Mouse (Mus musculus): ENCODE measurements at regions not wholly inside any gene's neighbourhood (a gene's known extent, or its start where the extent isn't known, plus 50 kb on each side); places are given as distances from the start of the nearest gene placed in this dataset.

DNA sequence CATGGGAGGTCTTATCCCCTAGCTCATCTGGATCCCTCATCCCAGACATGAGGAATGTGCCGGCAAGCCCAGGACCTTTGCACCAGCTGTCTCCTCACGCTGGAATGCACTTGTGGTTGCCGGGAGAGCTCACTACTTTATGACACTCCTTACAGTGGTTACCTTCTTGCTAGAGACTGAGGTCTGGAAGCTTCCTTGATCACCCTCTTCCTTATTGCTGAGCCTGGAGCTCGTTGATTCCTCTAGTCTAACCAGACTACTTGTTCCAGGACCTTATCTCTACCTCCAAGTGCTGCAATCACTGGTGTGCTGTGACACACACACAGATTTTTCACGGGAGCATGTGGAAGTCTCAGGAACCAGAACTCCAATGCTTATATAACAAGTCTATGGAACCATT lies 411.6 kb upstream of the Tbx3 start:
- no peak for TF ChIP-seq CTCF (IDR thresholded peaks at IDR 0.05)
- no peak for TF ChIP-seq EP300 (IDR thresholded peaks at IDR 0.05)

Measured in lung, postnatal 0 days (tissue).